In the genomic region with DNA sequence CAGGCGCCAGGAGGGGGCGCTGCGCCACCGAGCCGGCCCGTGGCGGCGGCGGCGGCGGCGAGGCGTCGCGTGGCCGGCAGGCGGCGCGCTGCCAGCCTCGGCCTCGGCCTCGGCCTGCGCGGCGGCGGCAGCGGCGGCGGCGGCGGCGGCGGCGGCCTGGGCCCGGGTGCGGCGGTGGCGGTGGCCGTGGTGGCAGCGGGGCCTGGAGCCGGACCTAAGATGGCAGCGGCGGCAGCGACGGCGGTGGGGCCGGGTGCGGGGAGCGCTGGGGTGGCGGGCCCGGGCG, we compare ENCODE assay signal across 8 mouse cellular contexts. TPM values are rescaled to one million over a fixed set of nuclear protein-coding genes. Genes with fewer than 3 reads are reported as not detected.
DNase-seq lines count a peak whose midpoint lies in the region; ATAC-seq and TF ChIP-seq lines count a peak whose summit lies in the region.

Gene Carm1 (plus strand): TSS at position 106 of the 286 bp plus-strand sequence.

- DNase-seq in spleen, adult 2 months (ENCODE audit: low read depth in 1 of 2, low spot score in 2 of 2): no peak
- DNase-seq in spleen, postnatal 14 days (ENCODE audit: low spot score in 2 of 2): no peak
- no peak for DNase-seq in embryonic facial prominence, embryonic 11.5 days (ENCODE audit: low spot score)
- DNase-seq in layer of hippocampus, postnatal 36 days: peak in 1 of 2 experiments; percentile 66
- DNase-seq in spleen, adult 12 weeks (ENCODE audit: low spot score): no peak
- no peak for DNase-seq in c-Kit-positive CD71-positive TER-119-positive erythroid progenitor cells, embryonic 14.5 days (ENCODE audit: low spot score)

- ATAC-seq in embryonic facial prominence, embryonic 11.5 days (replicated peaks; ENCODE audit: insufficient number of reproducible peaks, low FRiP score, low TSS enrichment, low read depth): no peak
- ATAC-seq in heart, embryonic 12.5 days (ENCODE audit: insufficient number of reproducible peaks, low FRiP score): no peak
- peak; percentile 67 for ATAC-seq in midbrain, embryonic 13.5 days

- WGBS in spleen, adult 2 months: 25% methylated on average over 39 of the region's 52 CpGs
- WGBS in embryonic facial prominence, embryonic 11.5 days: under 1% methylated on average over 25 of the region's 52 CpGs
- 26% methylated on average over 52 of the region's 52 CpGs for WGBS in heart, embryonic 12.5 days
- WGBS in midbrain, embryonic 13.5 days: 2% methylated on average over 42 of the region's 52 CpGs

- no peaks in the 10 kb centered on the region for H3K9me3 ChIP-seq in embryonic facial prominence, embryonic 11.5 days (replicated peaks; ENCODE audit: control insufficient read depth, low read length)
- no peaks in the 10 kb centered on the region for H3K9me3 ChIP-seq in heart, embryonic 12.5 days (replicated peaks)
- no peaks in the 10 kb centered on the region for H3K9me3 ChIP-seq in midbrain, embryonic 13.5 days

- no peaks in the 10 kb centered on the region for H3K27me3 ChIP-seq in spleen, adult 2 months (ENCODE audit: control insufficient read depth, insufficient read depth, low read length)
- H3K27me3 ChIP-seq in embryonic facial prominence, embryonic 11.5 days (ENCODE audit: control insufficient read depth, insufficient read depth, low read length): no peaks in the 10 kb centered on the region
- H3K27me3 ChIP-seq in heart, embryonic 12.5 days (replicated peaks): no peaks in the 10 kb centered on the region
- no peaks in the 10 kb centered on the region for H3K27me3 ChIP-seq in midbrain, embryonic 13.5 days

- TF ChIP-seq CTCF in spleen, adult 2 months (IDR thresholded peaks at IDR 0.05; ENCODE audit: extremely low read depth, insufficient read depth, insufficient read length, insufficient replicate concordance): no peak

- peak within 1 kb of the TSS; percentile 98 for H3K9ac ChIP-seq in embryonic facial prominence, embryonic 11.5 days (replicated peaks; ENCODE audit: low read length)
- peak within 1 kb of the TSS; percentile 91 for H3K9ac ChIP-seq in heart, embryonic 12.5 days
- H3K9ac ChIP-seq in midbrain, embryonic 13.5 days (replicated peaks): peak within 1 kb of the TSS; percentile 98

- peak within 1 kb of the TSS; percentile 58 for H3K4me2 ChIP-seq in embryonic facial prominence, embryonic 11.5 days (ENCODE audit: low read depth, low read length)
- peak within 1 kb of the TSS; percentile 83 for H3K4me2 ChIP-seq in heart, embryonic 12.5 days
- H3K4me2 ChIP-seq in midbrain, embryonic 13.5 days (replicated peaks): peak within 1 kb of the TSS; percentile 67

- H3K4me3 ChIP-seq in spleen, adult 2 months (ENCODE audit: extremely low read depth, insufficient read depth, insufficient read length): peak within 1 kb of the TSS; percentile 91
- H3K4me3 ChIP-seq in embryonic facial prominence, embryonic 11.5 days (ENCODE audit: low read depth, low read length): peak within 1 kb of the TSS; percentile 79
- peak within 1 kb of the TSS; percentile 86 for H3K4me3 ChIP-seq in heart, embryonic 12.5 days
- H3K4me3 ChIP-seq in midbrain, embryonic 13.5 days (replicated peaks): peak within 1 kb of the TSS; percentile 81

- H3K4me1 ChIP-seq in spleen, adult 2 months (ENCODE audit: control insufficient read depth, insufficient read depth, insufficient read length): peaks cover 5% of the 10 kb centered on the region
- H3K4me1 ChIP-seq in embryonic facial prominence, embryonic 11.5 days (ENCODE audit: control insufficient read depth, insufficient read depth, low read length): no peaks in the 10 kb centered on the region
- peaks cover 15% of the 10 kb centered on the region for H3K4me1 ChIP-seq in heart, embryonic 12.5 days (replicated peaks)
- peaks cover 39% of the 10 kb centered on the region for H3K4me1 ChIP-seq in midbrain, embryonic 13.5 days (replicated peaks)

- no peaks in the 10 kb centered on the region for H3K36me3 ChIP-seq in spleen, adult 2 months (ENCODE audit: control insufficient read depth, insufficient read depth, low read length)
- H3K36me3 ChIP-seq in embryonic facial prominence, embryonic 11.5 days (replicated peaks; ENCODE audit: control insufficient read depth, insufficient read depth, low read depth, low read length): no peaks in the 10 kb centered on the region
- H3K36me3 ChIP-seq in heart, embryonic 12.5 days: peaks cover 17% of the 10 kb centered on the region
- H3K36me3 ChIP-seq in midbrain, embryonic 13.5 days: peaks cover 17% of the 10 kb centered on the region

- no peak for TF ChIP-seq POLR2A in spleen, adult 2 months (IDR thresholded peaks at IDR 0.05; ENCODE audit: low read depth, low read length)

- H3K27ac ChIP-seq in spleen, adult 2 months (ENCODE audit: insufficient read depth, low read length): peak within 1 kb of the TSS; percentile 71
- peak within 1 kb of the TSS; percentile 96 for H3K27ac ChIP-seq in embryonic facial prominence, embryonic 11.5 days (replicated peaks; ENCODE audit: low read depth, low read length)
- peak within 1 kb of the TSS; percentile 95 for H3K27ac ChIP-seq in heart, embryonic 12.5 days (ENCODE audit: poor library complexity, severe bottlenecking)
- H3K27ac ChIP-seq in midbrain, embryonic 13.5 days: peak within 1 kb of the TSS; percentile 99

RNA-seq across cellular contexts. Expression of gene Carm1, which starts in this region (rescaled TPM):
- 59.3 and 87.8 TPM in 2 replicates for polyA plus RNA-seq in spleen, adult 2 months (2012; rRNA removed)
- 62.4 and 64.2 TPM in 2 replicates for polyA plus RNA-seq in embryonic facial prominence, embryonic 11.5 days (2014; fragmentation: Nextera tagmentation; extraction: Ambion mirVana)
- 49.9 and 53.8 TPM in 2 replicates for polyA plus RNA-seq in heart, embryonic 12.5 days (2016; fragmentation: Nextera tagmentation; extraction: Ambion mirVana)
- 10 to 100 TPM; 75.6 to 81.5 TPM for total RNA-seq in layer of hippocampus, postnatal 36 days (2021)
- polyA plus RNA-seq in midbrain, embryonic 13.5 days (2015; fragmentation: Nextera tagmentation; extraction: Ambion mirVana): 32.1 and 39.6 TPM in 2 replicates
